Mouse (Mus musculus) heart, embryonic 15.5 days (tissue): ENCODE measurements around the gene Anapc15-ps. TPM values are rescaled to one million over a fixed set of nuclear protein-coding genes. Genes with fewer than 3 reads are reported as not detected.
A peak's percentile ranks its signal among the peaks of the same experiment; 100 is the strongest.

Experiments used
- ATAC-seq: fragments of 200-750 bp; cut with Nextera tagmentation; replicated peaks from 2 replicates; pipeline ENCODE4 v1.8.0; 2017; ENCODE audit warnings: low read depth, moderate TSS enrichment; ENCODE audit not compliant: insufficient number of reproducible peaks, insufficient read depth, low FRiP score
- H3K27ac ChIP-seq: fragments of 300-500 bp; sonication (generic); 2 replicates; pipeline ENCODE4 v1.5.1; 2015; ENCODE audit warnings: mild to moderate bottlenecking, inconsistent platforms
- H3K27me3 ChIP-seq: fragments of 300-500 bp; sonication (generic); 2 replicates; pipeline ENCODE4 v1.6.1; 2015; ENCODE audit warnings: inconsistent platforms
- H3K36me3 ChIP-seq: fragments of 300-500 bp; sonication (generic); 2 replicates; pipeline ENCODE4 v1.6.1; 2015; ENCODE audit warnings: mild to moderate bottlenecking, inconsistent platforms
- H3K4me1 ChIP-seq: fragments of 300-500 bp; sonication (generic); replicated peaks from 2 replicates; pipeline ENCODE4 v1.6.1; 2015; ENCODE audit warnings: inconsistent platforms
- H3K4me2 ChIP-seq: fragments of 300-500 bp; sonication (generic); 2 replicates; pipeline ENCODE4 v1.6.1; 2015; ENCODE audit warnings: inconsistent platforms, mild to moderate bottlenecking, moderate library complexity
- H3K4me3 ChIP-seq: fragments of 300-500 bp; sonication (generic); 2 replicates; pipeline ENCODE4 v1.5.1; 2015; ENCODE audit warnings: mild to moderate bottlenecking, inconsistent platforms
- H3K9ac ChIP-seq: fragments of 300-500 bp; sonication (generic); 2 replicates; pipeline ENCODE4 v1.6.1; 2015; ENCODE audit warnings: mild to moderate bottlenecking, inconsistent platforms
- H3K9me3 ChIP-seq: fragments of 300-500 bp; sonication (generic); replicated peaks from 2 replicates; pipeline ENCODE4 v1.6.1; 2016; ENCODE audit warnings: inconsistent platforms
- WGBS: fragments of 180-500 bp; shearing (Covaris S2); methylation state at CpG from one replicate; pipeline ENCODE4 v1.1.7; 2015; ENCODE audit warnings: mixed read lengths; 5-methylcytosine and 5-hydroxymethylcytosine counted together
- polyA plus RNA-seq: library from polyadenylated mRNA; unstranded; fragments of >200 nt; fragmentation: Nextera tagmentation; extraction: Ambion mirVana; gene quantifications from 2 replicates; pipeline ENCODE4 v1.2.1, GENCODE M21; 2015

Anapc15-ps gene
- polyA plus RNA-seq = not detected in 2 replicates

DNA sequence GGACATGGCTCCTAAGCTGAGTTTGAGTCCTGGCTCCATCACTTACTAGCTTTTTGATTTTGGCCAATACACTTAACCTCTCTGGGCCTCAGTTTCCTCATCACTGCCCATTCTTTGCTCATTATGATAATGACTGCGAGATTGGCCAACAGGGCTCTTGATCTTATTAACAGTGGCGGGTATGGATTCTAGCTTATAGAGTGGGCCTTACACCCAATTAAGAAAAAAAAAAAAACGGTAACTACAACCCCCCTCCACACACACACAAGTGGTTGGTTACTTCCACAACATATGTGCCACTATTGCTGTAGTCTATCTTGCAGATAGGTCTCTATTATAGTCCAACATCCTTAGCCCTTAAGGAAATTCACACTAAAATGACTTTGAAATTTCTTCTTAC lies at the start of gene Anapc15-ps:
TSS of gene Anapc15-ps (minus strand) at position 101 of the 400 bp plus-strand sequence.
- 92% methylated on average over 3 of the region's 3 CpGs for WGBS
- H3K27ac ChIP-seq = no peak within 1 kb of the TSS
- H3K27me3 ChIP-seq = no peaks in the 10 kb centered on the region
- no peaks in the 10 kb centered on the region for H3K36me3 ChIP-seq
- no peak for ATAC-seq
- no peak within 1 kb of the TSS for H3K4me3 ChIP-seq
- H3K9ac ChIP-seq = no peak within 1 kb of the TSS
- H3K4me1 ChIP-seq = peaks cover 12% of the 10 kb centered on the region
- no peaks in the 10 kb centered on the region for H3K9me3 ChIP-seq
- no peak within 1 kb of the TSS for H3K4me2 ChIP-seq

DNA sequence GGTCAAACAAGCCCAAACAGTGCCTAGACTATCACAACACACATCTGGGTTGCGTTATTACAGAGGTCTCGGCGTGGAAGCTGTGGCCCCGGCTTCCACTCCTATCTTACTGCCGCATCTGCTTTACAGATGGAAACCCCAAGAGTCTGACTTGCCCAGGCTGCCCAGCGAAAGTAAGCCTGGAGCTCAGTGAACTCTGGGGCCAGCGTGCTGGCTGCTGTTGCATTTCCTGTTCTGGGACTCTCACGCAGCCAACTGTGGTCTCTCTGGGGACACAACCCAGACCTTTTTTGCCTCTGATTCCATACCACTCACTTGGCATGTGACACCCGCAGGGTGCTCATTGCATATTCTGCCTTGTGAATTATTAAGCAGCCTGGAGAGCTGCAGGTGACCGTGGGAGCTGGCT lies 49.0 kb upstream of the Anapc15-ps start:
- H3K9me3 ChIP-seq = no peaks in the 10 kb centered on the region
- 74% methylated on average over 10 of the region's 10 CpGs for WGBS
- peaks cover 11% of the 10 kb centered on the region; the same call in 1 of the 2 replicates for H3K4me1 ChIP-seq
- no peak overlapping the region for H3K4me3 ChIP-seq
- no peak overlapping the region for H3K9ac ChIP-seq
- H3K27me3 ChIP-seq = no peaks in the 10 kb centered on the region
- no peak for ATAC-seq
- H3K36me3 ChIP-seq = no peaks in the 10 kb centered on the region
- H3K4me2 ChIP-seq = no peak overlapping the region
- no peak overlapping the region for H3K27ac ChIP-seq

GRCm38 (mm10) chr10:95720181-95720798 lies 47.0 kb upstream of the Anapc15-ps start:
- no peak overlapping the region for H3K27ac ChIP-seq
- no peak for ATAC-seq
- no peaks in the 10 kb centered on the region for H3K36me3 ChIP-seq
- 65% methylated on average over 12 of the region's 12 CpGs for whole genome bisulfite sequencing
- no peaks in the 10 kb centered on the region for H3K9me3 ChIP-seq
- H3K9ac ChIP-seq = no peak overlapping the region
- H3K4me3 ChIP-seq = no peak overlapping the region
- H3K4me2 ChIP-seq = no peak overlapping the region
- H3K27me3 ChIP-seq = no peaks in the 10 kb centered on the region
- H3K4me1 ChIP-seq = 0 out of 2 replicates have a peak, but pooled peaks cover under 1% of the 10 kb centered on the region

- Histone ChIP-seq H3K4me3 (no peak overlapping the region), H3K27me3 (no peaks in the 10 kb centered on the region), H3K4me1 (no peaks in the 10 kb centered on the region), H3K36me3 (no peaks in the 10 kb centered on the region), H3K4me2 (no peak overlapping the region), H3K9ac (no peak overlapping the region), H3K27ac (no peak overlapping the region), H3K9me3 (no peaks in the 10 kb centered on the region)
- WGBS = 69% methylated on average over 6 of the region's 6 CpGs
- ATAC-seq = no peak
These were observed 46.2 kb upstream of the Anapc15-ps start for GRCm38 (mm10) chr10:95719472-95719871.

GRCm38 (mm10) chr10:95718760-95719159 lies 45.5 kb upstream of the Anapc15-ps start:
- Histone ChIP-seq H3K4me1 (no peaks in the 10 kb centered on the region), H3K36me3 (no peaks in the 10 kb centered on the region), H3K4me3 (no peak overlapping the region), H3K27ac (no peak overlapping the region), H3K27me3 (no peaks in the 10 kb centered on the region), H3K9ac (no peak overlapping the region), H3K4me2 (no peak overlapping the region), H3K9me3 (no peaks in the 10 kb centered on the region)
- 32% methylated on average over 1 of the region's 1 CpGs for WGBS
- ATAC-seq = no peak

DNA sequence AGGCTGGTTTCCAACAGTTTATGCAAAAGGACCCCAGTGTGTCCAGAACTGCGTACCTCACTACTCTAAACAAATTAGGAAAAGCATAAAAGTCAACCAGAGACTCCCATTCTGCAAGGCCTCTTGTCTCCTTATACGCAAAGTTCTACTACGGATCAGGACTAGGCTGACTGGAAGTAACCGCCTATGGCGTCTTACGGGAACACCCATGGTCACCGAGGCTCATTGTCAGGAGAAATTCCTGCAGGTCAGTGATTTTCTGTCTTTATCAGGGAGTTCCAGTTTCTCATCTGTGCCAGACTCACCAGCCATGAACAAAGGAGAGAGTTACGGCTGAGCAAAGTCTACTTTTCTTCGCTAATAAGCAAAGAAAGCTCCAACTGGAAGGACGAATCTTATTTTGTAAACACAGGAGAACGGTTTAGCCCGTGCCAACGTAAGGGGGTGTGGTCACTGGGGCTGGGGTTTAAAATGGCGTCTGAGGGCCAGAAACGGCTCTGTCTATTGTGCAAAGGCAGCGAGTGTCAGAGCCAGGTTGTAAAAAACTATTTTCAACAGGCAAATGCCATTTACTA lies 43.9 kb upstream of the Anapc15-ps start:
- Histone ChIP-seq H3K4me1 (0 out of 2 replicates have a peak, but pooled peaks cover 2% of the 10 kb centered on the region), H3K27me3 (no peaks in the 10 kb centered on the region), H3K4me2 (no peak overlapping the region), H3K4me3 (no peak overlapping the region), H3K36me3 (no peaks in the 10 kb centered on the region), H3K27ac (no peak overlapping the region), H3K9ac (no peak overlapping the region), H3K9me3 (no peaks in the 10 kb centered on the region)
- no peak for ATAC-seq
- WGBS = 87% methylated on average over 16 of the region's 16 CpGs

- H3K4me3 ChIP-seq = no peak overlapping the region
- H3K9me3 ChIP-seq = no peaks in the 10 kb centered on the region
- H3K27ac ChIP-seq = no peak overlapping the region
- no peaks in the 10 kb centered on the region for H3K27me3 ChIP-seq
- no peak for ATAC-seq
- H3K36me3 ChIP-seq = no peaks in the 10 kb centered on the region
- H3K4me1 ChIP-seq = 0 out of 2 replicates have a peak, but pooled peaks cover 2% of the 10 kb centered on the region
- 73% methylated on average over 6 of the region's 6 CpGs for WGBS
- no peak overlapping the region for H3K4me2 ChIP-seq
- no peak overlapping the region for H3K9ac ChIP-seq
These were observed 42.4 kb upstream of the Anapc15-ps start for GRCm38 (mm10) chr10:95715687-95716086.

GRCm38 (mm10) chr10:95712221-95712620 lies 39.0 kb upstream of the Anapc15-ps start:
- Histone ChIP-seq H3K4me3 (no peak overlapping the region), H3K4me2 (no peak overlapping the region), H3K27ac (no peak overlapping the region), H3K9me3 (no peaks in the 10 kb centered on the region), H3K27me3 (no peaks in the 10 kb centered on the region), H3K4me1 (peaks cover 4% of the 10 kb centered on the region; the same call in 1 of the 2 replicates), H3K9ac (no peak overlapping the region), H3K36me3 (no peaks in the 10 kb centered on the region)
- 58% methylated on average over 6 of the region's 6 CpGs for WGBS
- no peak for ATAC-seq

GRCm38 (mm10) chr10:95709903-95710660 lies 36.8 kb upstream of the Anapc15-ps start:
- no peak overlapping the region for H3K9ac ChIP-seq
- no peak overlapping the region for H3K4me3 ChIP-seq
- H3K9me3 ChIP-seq = no peaks in the 10 kb centered on the region
- no peak for ATAC-seq
- H3K4me1 ChIP-seq = peaks cover 4% of the 10 kb centered on the region; the same call in 1 of the 2 replicates
- H3K36me3 ChIP-seq = no peaks in the 10 kb centered on the region
- H3K27ac ChIP-seq = no peak overlapping the region
- WGBS = 73% methylated on average over 8 of the region's 8 CpGs
- H3K27me3 ChIP-seq = no peaks in the 10 kb centered on the region
- no peak overlapping the region for H3K4me2 ChIP-seq

- Histone ChIP-seq H3K27ac (no peak overlapping the region), H3K27me3 (no peaks in the 10 kb centered on the region), H3K4me2 (no peak overlapping the region), H3K4me1 (peaks cover 4% of the 10 kb centered on the region; the same call in 1 of the 2 replicates), H3K9ac (no peak overlapping the region), H3K4me3 (no peak overlapping the region), H3K36me3 (no peaks in the 10 kb centered on the region), H3K9me3 (no peaks in the 10 kb centered on the region)
- 66% methylated on average over 10 of the region's 10 CpGs for WGBS
- no peak for ATAC-seq
These were observed 36.1 kb upstream of the Anapc15-ps start for GRCm38 (mm10) chr10:95709143-95709880.

DNA sequence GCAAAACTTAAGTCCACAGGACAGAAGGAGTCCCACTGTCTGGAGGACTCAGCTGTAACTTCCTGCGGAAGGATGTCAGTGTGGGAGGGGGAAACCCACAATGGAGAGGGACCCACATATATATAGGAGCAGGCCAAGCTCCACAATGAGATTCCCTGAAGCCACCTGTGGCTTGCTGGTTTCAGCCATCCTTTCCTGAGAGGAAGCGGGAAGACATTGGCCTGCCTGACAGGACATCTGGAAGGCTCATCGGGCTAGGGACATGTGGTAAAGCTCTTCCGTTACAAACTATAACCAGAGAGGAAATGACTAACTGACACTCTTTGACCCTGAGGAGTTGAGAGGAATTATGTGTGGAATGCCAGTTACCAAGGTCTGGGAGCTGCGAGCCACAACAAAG lies 34.8 kb upstream of the Anapc15-ps start:
- H3K27ac ChIP-seq = no peak overlapping the region; the same call in 1 of the 2 replicates
- peak; percentile 53; the same call in 1 of the 2 replicates for ATAC-seq
- WGBS = 35% methylated on average over 5 of the region's 5 CpGs
- no peak overlapping the region for H3K4me3 ChIP-seq
- no peak overlapping the region for H3K4me2 ChIP-seq
- H3K9me3 ChIP-seq = no peaks in the 10 kb centered on the region
- no peak overlapping the region for H3K9ac ChIP-seq
- no peaks in the 10 kb centered on the region for H3K36me3 ChIP-seq
- peaks cover 4% of the 10 kb centered on the region; the same call in 1 of the 2 replicates for H3K4me1 ChIP-seq
- no peaks in the 10 kb centered on the region for H3K27me3 ChIP-seq
